Mouse (Mus musculus) left cerebral cortex, postnatal 4 days (tissue): ENCODE data around the gene Klk15. TPM values are rescaled to one million over a fixed set of nuclear protein-coding genes. Genes with fewer than 3 reads are reported as not detected.
"Not testable (repeated sequence)": the region's sequence is repeated elsewhere in the genome, so short reads cannot be mapped to it uniquely, and the experiment has no call there.

Experiments used
- DNase-seq: peaks from one replicate; pipeline ENCODE4 v3.0.0-alpha.2; 2022
- intact Hi-C: fragments of 180-260 bp; cut with DNase I; formaldehyde crosslinking; loops from one replicate; pipeline ENCODE4 v1.15.1; 2025
- total RNA-seq, 2 experiments: library from RNA; stranded (reverse); gene quantifications; 2 replicates each; pipeline ENCODE4 v1.2.3; 2021

Gene Klk15
- total RNA-seq, 2 experiments from 2014 or later: not detected

- DNase-seq: no peak
- intact Hi-C loops: no loop called here
These were observed 34.1 kb downstream of the Klk15 start for GRCm38 (mm10) chr7:43967612-43968011.

- DNase-seq, intact Hi-C loops: not testable (repeated sequence)
These were observed 42.2 kb downstream of the Klk15 start, which contains the start of gene Klk1b9 for GRCm38 (mm10) chr7:43975761-43976160. Klk1b9 (plus strand) TSS chr7:43976061.

- no peak for DNase-seq
- intact Hi-C loops: no loop called here
These were observed 52.1 kb downstream of the Klk15 start for GRCm38 (mm10) chr7:43985657-43986056.

Other genes starting within 250 kb of the Klk15 start
- gene Klk14, start 243.3 kb upstream of the Klk15 start, total RNA-seq: under 1 TPM in 1 of 2 experiments, not detected in 1; 0.28 TPM
- gene Klk13, start 221.2 kb upstream of the Klk15 start, total RNA-seq: not detected
- not detected for gene Klk12, start 164.8 kb upstream of the Klk15 start, total RNA-seq
- not detected for gene Klk11, start 159.1 kb upstream of the Klk15 start, total RNA-seq
- gene Klk10, start 152.7 kb upstream of the Klk15 start, total RNA-seq: not detected
- not detected for gene Klk9, start 141.8 kb upstream of the Klk15 start, total RNA-seq
- gene Klk8, start 136.2 kb upstream of the Klk15 start, total RNA-seq: 10 to 100 TPM; 13.5 to 16.7 TPM
- under 1 TPM in 1 of 2 experiments, not detected in 1; 0.36 TPM for gene Klk7, start 122.4 kb upstream of the Klk15 start, total RNA-seq
- not detected for gene Klk6, start 109.2 kb upstream of the Klk15 start, total RNA-seq
- gene Klk5, start 91.8 kb upstream of the Klk15 start, total RNA-seq: not detected
- not detected for gene Klk4, start 52.6 kb upstream of the Klk15 start, total RNA-seq
- gene Klk1b8, start 16.9 kb downstream of the Klk15 start, total RNA-seq: not detected
- gene Klk1b1, start 33.0 kb downstream of the Klk15 start, total RNA-seq: not detected
- not detected for gene Klk1b9, start 42.3 kb downstream of the Klk15 start, total RNA-seq
- not detected for gene Klk1b11, start 62.1 kb downstream of the Klk15 start, total RNA-seq
- not detected for gene Klk1b26, start 78.4 kb downstream of the Klk15 start, total RNA-seq
- not detected for gene Klk1b27, start 118.5 kb downstream of the Klk15 start, total RNA-seq
- not detected for gene Klk1b21, start 168.6 kb downstream of the Klk15 start, total RNA-seq
- not detected for gene Klk1b22, start 178.9 kb downstream of the Klk15 start, total RNA-seq
- not detected for gene Klk1b16, start 203.0 kb downstream of the Klk15 start, total RNA-seq